Mouse (Mus musculus) neutrophil, adult 65 days (primary cell): ENCODE data around the gene Calm1. TPM values are rescaled to one million over a fixed set of nuclear protein-coding genes. Genes with fewer than 3 reads are reported as not detected.

Source experiments
- total RNA-seq: library from RNA; stranded (reverse); gene quantifications from 2 replicates; pipeline ENCODE4 v1.2.4, GENCODE M21; 2023

Gene Calm1
- total RNA-seq: 436 and 443 TPM in 2 replicates

GRCm38 (mm10) chr12:100198967-100199660 is at the start of gene Calm1:
Gene Calm1, plus strand, starts transcription at chr12:100199435.

GRCm38 (mm10) chr12:100159261-100159975 is 39.8 kb upstream of the Calm1 start, which contains the start of gene Nrde2:
Gene Nrde2, minus strand, starts transcription at chr12:100159653.

Other genes with a start within 250 kb of the Calm1 start
- gene Kcnk13, start 234.9 kb upstream of the Calm1 start, total RNA-seq: 0.41 and 0.60 TPM in 2 replicates
- gene Psmc1, start 89.3 kb upstream of the Calm1 start, total RNA-seq: 53.9 and 57.0 TPM in 2 replicates
- 13.5 and 19.6 TPM in 2 replicates for gene Nrde2, start 39.8 kb upstream of the Calm1 start, total RNA-seq